Mouse (Mus musculus): Measurements from ENCODE around the gene Gm34653. TPM values are rescaled to one million over a fixed set of nuclear protein-coding genes. Genes with fewer than 3 reads are reported as not detected.
"Not testable (repeated sequence)": the region's sequence is repeated elsewhere in the genome, so short reads cannot be mapped to it uniquely, and the experiment has no call there.

Gm34653 gene
- total RNA-seq, 2 experiments from 2014 or later = 0.17 TPM; not detected in 1

GRCm38 (mm10) chr2:34815893-34816292, 16.9 kb upstream of the Gm34653 start:
- not testable (repeated sequence) for DNase-seq (ENCODE audit: low spot score in 2 of 2)

GRCm38 (mm10) chr2:34818492-34818891, 14.3 kb upstream of the Gm34653 start:
- no peak for DNase-seq (ENCODE audit: low spot score in 2 of 2)

GRCm38 (mm10) chr2:34825827-34826459, 6.9 kb upstream of the Gm34653 start, which contains the start of gene Fbxw2:
Gene Fbxw2 (minus strand): TSS chr2:34826311.
- DNase-seq (ENCODE audit: low spot score in 2 of 2) = peak; percentile 84 to 94

- DNase-seq (ENCODE audit: low spot score in 2 of 2) = no peak
Measured at GRCm38 (mm10) chr2:34826460-34827231, 6.2 kb upstream of the Gm34653 start.

GRCm38 (mm10) chr2:34827591-34827990, 5.2 kb upstream of the Gm34653 start:
- DNase-seq (ENCODE audit: low spot score in 2 of 2) = no peak

GRCm38 (mm10) chr2:34828026-34828425, 4.8 kb upstream of the Gm34653 start:
- DNase-seq (ENCODE audit: low spot score in 2 of 2) = no peak

- not testable (repeated sequence) for DNase-seq (ENCODE audit: low spot score in 2 of 2)
Measured at GRCm38 (mm10) chr2:34830066-34830465, 2.7 kb upstream of the Gm34653 start.

- DNase-seq (ENCODE audit: low spot score in 2 of 2) = no peak
Measured at GRCm38 (mm10) chr2:34833624-34834023, 817 bp downstream of the Gm34653 start.

GRCm38 (mm10) chr2:34835669-34836068, 2.9 kb downstream of the Gm34653 start:
- no peak for DNase-seq (ENCODE audit: low spot score in 2 of 2)

GRCm38 (mm10) chr2:34840143-34840542, 7.3 kb downstream of the Gm34653 start:
- not testable (repeated sequence) for DNase-seq (ENCODE audit: low spot score in 2 of 2)

- no peak for DNase-seq (ENCODE audit: low spot score in 2 of 2)
Measured at GRCm38 (mm10) chr2:34841706-34842105, 8.9 kb downstream of the Gm34653 start.

- DNase-seq (ENCODE audit: low spot score in 2 of 2) = no peak
Measured at GRCm38 (mm10) chr2:34843211-34843939, 10.6 kb downstream of the Gm34653 start.

GRCm38 (mm10) chr2:34847702-34848101, 14.9 kb downstream of the Gm34653 start:
- no peak for DNase-seq (ENCODE audit: low spot score in 2 of 2)

- DNase-seq (ENCODE audit: low spot score in 2 of 2) = no peak
Measured at GRCm38 (mm10) chr2:34855265-34855664, 22.5 kb downstream of the Gm34653 start.

- no peak for DNase-seq (ENCODE audit: low spot score in 2 of 2)
Measured at GRCm38 (mm10) chr2:34857728-34858127, 24.9 kb downstream of the Gm34653 start.

GRCm38 (mm10) chr2:34869680-34870079, 36.9 kb downstream of the Gm34653 start:
- DNase-seq (ENCODE audit: low spot score in 2 of 2) = no peak

GRCm38 (mm10) chr2:34870520-34871474, 38.0 kb downstream of the Gm34653 start:
- peak; percentile 79 to 93 for DNase-seq (ENCODE audit: low spot score in 2 of 2)

GRCm38 (mm10) chr2:34874271-34874670, 41.5 kb downstream of the Gm34653 start, which contains the start of gene Cutal:
Gene Cutal (plus strand): TSS chr2:34874396.
- DNase-seq (ENCODE audit: low spot score in 2 of 2) = no peak

- no peak for DNase-seq (ENCODE audit: low spot score in 2 of 2)
Measured at GRCm38 (mm10) chr2:34874816-34875345, 42.1 kb downstream of the Gm34653 start, which contains the start of gene Psmd5. Gene Psmd5 (minus strand): TSS chr2:34874968.

GRCm38 (mm10) chr2:34880054-34880453, 47.2 kb downstream of the Gm34653 start:
- no peak for DNase-seq (ENCODE audit: low spot score in 2 of 2)

Data from gastrocnemius, postnatal 4 days (tissue).